Mouse (Mus musculus): ENCODE data around the gene Eya3. TPM values are rescaled to one million over a fixed set of nuclear protein-coding genes. Genes with fewer than 3 reads are reported as not detected.
A peak's percentile ranks its signal among the peaks of the same experiment; 100 is the strongest.
"Not testable (repeated sequence)": the region's sequence is repeated elsewhere in the genome, so short reads cannot be mapped to it uniquely, and the experiment has no call there.

The Eya3 gene
- 10 to 100 TPM; 28.1 to 33.8 TPM for total RNA-seq (2021)

DNA sequence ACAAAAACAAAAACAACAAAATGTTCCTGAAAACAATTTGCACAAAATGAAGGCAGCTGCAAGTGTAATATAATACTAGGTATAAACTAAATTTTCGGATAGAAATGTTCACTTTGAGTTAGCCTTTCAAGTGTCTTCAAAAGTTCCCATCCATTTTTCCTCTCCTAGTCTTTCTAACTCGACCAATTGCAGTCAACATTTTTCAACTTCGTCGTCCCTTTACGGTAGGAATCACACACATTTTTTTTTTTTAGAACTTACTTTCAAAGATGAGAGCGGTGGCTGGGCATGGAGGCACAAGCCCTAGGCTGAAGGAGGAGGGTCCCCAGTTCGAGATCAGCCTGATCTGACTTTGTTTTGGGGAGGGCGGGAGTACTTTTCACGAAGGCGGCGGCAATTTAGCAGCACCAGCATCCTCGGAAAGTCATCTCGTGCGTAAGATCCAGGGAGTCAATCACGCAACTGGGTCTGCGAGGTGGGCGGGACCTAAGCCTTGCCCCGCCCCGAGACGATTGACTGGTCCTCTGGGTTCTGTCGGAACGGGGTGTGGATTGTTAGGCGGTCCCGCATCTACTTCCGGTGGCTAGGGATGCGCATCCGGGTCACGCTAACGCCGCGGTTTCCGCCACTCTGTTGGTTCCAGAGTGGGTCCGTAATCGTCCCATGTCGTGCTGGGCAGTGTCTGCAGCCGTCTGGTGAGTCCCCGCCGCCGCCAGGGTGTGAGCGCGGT lies at the start of gene Eya3:
Gene Eya3 (plus strand): TSS at position 527 of the 730 bp plus-strand sequence.
- intact Hi-C loops (cut with DNase I): no loop called here
- DNase-seq (ENCODE audit: low spot score): peak; percentile 93

DNA sequence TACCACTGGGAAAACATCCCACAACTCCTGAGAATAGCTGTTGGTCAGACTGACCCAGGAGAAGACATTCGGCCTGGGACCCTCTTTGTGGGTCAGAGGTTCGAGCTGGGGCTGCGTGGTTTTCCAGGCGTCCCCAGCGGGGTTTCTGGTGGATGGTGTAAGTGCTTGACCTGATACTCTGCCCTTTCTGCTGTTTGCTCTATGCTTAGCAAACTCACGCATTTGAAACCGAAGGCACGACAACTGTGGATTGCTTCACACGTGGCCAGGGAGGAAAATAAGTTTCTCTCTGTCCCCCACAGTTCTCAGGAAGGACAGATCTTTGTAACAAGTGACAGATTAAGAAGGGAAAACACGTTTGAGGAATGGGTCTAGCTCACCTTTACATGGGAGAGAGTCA lies 48.1 kb upstream of the Eya3 start:
- DNase-seq (ENCODE audit: low spot score): no peak
- intact Hi-C loops (cut with DNase I): no loop called here

DNA sequence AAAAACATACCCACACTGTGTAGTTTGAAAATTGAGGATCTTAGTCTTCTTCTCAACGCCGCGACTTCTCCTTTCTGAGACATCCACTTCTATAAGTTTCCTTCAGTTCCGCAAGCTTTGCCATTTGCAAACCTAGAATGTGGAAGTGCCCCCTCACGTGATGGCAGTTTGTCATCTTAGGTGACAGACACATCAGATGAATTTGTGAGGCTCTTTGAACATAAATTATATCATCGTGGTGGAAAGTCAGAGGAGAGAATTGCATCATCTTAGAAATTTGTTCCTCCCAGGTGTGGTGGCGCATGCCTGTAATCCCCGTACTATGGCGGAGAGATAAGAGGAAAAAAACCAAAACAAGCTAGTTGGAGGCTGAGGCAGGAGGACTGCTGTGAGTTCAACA lies 45.8 kb upstream of the Eya3 start:
- no peak for DNase-seq (ENCODE audit: low spot score)
- intact Hi-C loops (cut with DNase I): no loop called here

DNA sequence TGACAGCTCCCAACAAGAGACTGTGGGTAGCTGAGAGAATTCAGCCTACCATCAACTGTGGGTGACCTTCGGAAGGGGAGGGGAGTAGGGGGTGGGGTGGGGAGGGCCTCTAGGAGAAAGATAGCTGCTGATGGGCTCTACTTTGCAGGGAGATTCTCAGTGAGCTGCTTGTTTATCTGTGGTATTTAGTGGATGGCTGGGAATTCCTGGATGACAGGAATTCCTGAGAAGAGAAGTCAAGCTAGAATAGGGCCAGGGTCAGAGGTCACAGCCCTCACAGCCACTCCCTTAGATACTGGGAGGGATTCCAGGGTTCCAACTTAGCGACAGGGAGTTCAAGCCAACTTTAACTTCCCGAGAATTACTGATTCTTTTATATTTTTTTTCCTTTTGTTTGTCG lies 44.6 kb upstream of the Eya3 start:
- no peak for DNase-seq (ENCODE audit: low spot score)
- intact Hi-C loops (cut with DNase I): no loop called here

DNA sequence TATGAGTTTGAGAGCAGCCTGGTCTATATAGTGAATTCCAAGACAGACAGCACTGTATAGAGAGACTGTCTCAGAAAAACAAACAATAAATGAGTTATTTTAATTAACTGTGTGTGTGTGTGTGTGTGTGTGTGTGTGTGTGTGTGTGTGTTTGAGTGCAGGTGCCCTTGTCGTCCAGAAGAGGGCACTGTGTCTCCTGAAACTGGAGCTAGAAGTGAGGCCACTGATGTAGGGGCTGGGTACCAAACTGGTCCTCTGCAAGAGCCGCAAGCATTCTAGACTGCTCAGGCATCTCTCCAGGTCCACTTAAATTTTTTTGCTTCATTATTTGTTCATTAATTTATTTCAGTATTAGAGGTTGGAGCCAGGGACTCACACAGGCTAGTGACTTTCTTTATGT lies 39.9 kb upstream of the Eya3 start:
- no peak for DNase-seq (ENCODE audit: low spot score)

DNA sequence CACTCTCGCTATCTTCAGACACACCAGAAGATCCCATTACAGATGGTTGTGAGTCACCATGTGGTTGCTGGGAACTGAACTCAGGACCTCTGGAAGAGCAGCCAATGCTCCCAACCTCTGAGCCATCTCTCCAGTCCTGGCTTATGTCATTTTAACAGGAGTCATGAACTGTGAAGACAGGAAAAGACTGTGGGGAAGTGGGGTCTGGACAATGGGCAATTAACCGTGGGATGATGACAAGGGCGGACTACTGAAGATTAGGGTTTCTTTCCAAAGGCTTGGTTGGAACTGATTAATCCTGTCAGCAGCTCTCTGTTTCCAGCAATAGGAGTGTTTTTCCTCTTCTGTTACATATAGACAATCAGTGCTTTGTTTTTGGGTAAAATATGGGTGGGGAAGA lies 39.0 kb upstream of the Eya3 start:
- DNase-seq (ENCODE audit: low spot score): no peak
- intact Hi-C loops (cut with DNase I): no loop called here

More for the DNA sequence above, 39.9 kb upstream of the Eya3 start:
- intact Hi-C loops (cut with DNase I): no loop called here

DNA sequence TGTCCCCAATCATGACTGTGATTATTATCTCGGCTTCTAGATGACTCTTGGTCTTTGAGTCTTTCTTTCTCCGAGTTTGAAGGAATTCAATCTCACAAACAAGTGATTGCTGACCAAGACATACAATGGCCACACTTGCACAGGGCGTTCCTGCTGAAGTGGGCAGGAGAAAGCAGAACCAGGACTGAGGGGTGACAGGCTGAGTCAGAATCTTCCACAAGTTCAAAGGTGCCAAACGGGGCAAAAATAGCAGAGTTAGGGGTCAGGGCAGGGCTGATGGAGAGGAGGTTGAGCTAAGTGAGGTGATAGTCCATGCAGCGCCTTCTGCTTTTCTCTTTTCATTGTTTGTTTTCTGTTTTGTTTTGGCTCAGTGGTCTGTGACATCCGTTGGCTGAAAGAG lies 38.3 kb upstream of the Eya3 start:
- DNase-seq (ENCODE audit: low spot score): no peak

DNA sequence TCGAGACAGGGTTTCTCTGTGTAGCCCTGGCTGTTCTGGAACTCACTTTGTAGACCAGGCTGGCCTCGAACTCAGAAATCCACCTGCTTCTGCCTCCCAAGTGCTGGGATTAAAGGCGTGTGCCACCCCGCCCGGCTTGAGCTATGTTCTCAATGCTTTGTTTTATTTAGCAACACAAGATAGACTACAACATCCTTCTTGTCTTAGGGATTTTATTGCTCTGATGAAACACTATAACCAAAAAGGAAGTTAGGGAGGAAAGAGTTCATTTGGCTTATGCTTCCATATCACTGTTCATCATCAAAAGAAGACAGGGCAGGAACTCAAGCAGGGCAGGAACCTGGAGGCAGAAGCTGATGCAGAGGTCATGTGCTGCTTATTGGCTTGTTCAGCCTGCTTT lies 37.5 kb upstream of the Eya3 start:
- intact Hi-C loops (cut with DNase I): not testable (repeated sequence)

More for the DNA sequence above, 38.3 kb upstream of the Eya3 start:
- intact Hi-C loops (cut with DNase I): no loop called here

DNA sequence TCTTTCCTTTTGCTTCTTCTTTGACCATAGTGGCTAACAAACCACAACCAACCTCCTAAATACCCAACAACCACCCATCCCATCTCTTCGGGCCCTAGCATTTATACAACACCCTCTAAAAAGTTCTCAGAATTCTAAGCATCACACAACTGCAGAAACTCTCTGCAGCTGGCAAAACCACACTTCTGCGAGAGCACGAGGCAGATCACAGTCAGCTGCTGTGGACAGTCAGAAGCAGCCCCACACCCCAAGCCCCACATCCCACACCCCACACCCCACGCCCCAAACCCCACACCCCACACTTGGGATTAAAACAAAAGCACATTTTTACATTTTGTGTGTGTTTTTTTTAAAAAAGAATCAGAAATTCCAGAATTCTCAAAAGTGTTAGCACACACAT lies 35.3 kb upstream of the Eya3 start:
- DNase-seq (ENCODE audit: low spot score): no peak
- intact Hi-C loops (cut with DNase I): no loop called here

More for the DNA sequence above, 37.5 kb upstream of the Eya3 start:
- DNase-seq (ENCODE audit: low spot score): not testable (repeated sequence)

DNA sequence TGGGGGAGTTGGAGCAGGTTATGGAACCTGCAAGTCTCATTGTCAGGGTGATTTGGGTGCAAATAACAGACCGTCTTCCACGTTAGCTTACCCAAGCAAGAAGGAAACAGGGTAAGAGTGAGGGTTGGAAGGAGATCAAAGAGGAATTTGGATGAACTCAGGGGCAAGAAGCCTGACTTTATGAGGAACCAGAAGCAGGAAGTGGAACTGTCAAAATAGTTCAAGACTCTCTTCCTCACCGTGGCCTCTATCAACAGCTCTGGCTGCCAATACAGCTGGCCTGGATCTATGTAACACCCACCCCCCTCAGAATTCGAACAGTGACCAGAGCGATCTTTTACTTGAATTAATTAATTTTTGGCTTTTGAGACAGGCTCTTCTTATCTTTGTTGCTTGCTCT lies 33.0 kb upstream of the Eya3 start:
- intact Hi-C loops (cut with DNase I): no loop called here
- DNase-seq (ENCODE audit: low spot score): no peak

DNA sequence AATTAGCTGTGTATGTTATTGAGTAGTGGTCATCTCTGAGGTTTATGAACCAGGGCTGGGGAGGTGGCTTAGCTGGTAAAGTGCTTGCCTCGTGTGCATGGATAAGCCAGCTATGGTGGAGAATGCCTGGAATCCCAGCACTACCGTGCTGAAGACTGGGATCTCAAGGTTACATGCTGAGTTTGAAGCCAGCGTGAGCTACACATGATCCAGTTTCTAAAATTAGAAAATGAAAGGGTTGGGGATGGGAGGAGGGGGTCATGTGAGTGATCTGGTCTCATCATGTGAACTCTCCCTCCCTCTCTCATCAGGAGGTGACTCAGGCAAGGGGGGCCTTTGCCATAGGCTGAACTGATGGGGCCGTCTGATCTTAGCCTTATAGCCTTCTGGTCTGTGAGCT lies 30.6 kb upstream of the Eya3 start:
- no peak for DNase-seq (ENCODE audit: low spot score)
- intact Hi-C loops (cut with DNase I): no loop called here

DNA sequence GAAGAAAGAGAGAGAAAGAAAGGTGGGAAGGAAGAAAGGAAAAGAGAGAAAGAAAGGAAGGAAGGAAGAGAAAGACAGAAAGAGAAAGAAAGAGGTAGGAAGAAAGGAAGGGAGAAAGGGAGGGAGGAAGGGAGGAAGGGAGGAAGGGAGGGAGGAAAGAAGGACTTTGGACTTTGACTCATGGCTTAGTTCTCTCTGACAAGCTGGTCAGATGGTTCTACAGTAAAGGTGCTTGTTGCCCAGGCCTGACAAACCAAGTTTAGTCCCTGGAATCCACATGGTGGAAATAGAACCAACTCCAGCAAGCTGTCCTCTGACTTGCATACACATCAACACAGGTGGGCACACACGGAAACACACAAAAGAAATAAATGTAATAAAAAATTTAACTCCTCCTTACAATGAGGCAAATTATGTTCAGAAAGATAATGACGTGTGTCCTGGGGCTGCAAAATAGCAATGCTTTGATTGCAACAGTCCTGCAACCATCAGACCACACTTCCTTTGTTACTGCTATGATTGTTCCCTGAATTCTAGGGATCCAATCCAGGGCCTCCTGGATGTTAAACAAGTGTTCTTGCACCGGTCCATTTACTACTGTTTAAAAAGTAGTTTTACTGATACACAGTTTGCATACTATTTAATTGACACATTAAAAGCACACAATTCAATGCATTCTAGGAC lies 28.3 kb upstream of the Eya3 start:
- no peak for DNase-seq (ENCODE audit: low spot score)
- intact Hi-C loops (cut with DNase I): no loop called here

DNA sequence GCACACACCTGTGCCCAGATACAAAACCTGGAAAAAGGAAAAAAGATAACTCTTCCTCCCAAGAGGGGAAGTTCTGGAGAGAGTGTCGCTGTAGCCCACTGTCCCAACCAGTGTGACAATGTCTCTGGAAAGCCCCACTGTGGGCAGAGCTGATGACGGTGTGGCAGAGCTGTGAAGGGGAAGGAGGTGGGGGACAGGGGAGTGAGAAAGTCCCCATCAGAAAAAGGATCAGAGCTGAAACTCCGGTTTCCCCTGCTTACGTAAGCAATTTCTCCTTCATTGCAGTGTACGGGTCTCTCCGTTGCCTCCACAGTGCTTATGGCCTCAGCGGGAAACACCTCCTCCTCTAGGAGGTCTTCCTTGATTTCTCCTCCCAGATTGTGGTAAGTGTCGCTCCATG lies 27.5 kb upstream of the Eya3 start:
- intact Hi-C loops (cut with DNase I): no loop called here

DNA sequence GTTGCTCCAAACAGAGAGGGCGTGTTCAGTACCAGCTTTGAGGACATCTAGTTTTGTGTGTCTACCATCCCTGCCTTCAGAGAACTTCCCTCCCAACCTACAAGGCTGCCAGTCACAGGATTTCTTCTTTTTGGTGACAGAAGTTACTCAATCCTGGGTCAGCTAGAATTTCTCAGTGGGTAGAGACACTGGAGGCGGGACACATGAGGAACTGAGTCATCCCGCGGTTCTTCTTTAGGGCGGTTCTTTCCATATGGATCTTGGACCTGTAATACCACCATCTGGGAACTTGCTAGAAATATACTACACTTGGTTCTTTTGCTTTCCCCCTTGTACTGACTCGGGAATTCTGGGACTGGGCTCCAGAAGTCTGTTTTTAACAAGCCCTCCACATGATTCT lies 20.9 kb upstream of the Eya3 start:
- no peak for DNase-seq (ENCODE audit: low spot score)
- intact Hi-C loops (cut with DNase I): loop anchor here (5.0 kb wide), 1 partner anchor 46 kb away; no protein-coding TSS in a partner anchor

More for the DNA sequence above, 27.5 kb upstream of the Eya3 start:
- no peak for DNase-seq (ENCODE audit: low spot score)

DNA sequence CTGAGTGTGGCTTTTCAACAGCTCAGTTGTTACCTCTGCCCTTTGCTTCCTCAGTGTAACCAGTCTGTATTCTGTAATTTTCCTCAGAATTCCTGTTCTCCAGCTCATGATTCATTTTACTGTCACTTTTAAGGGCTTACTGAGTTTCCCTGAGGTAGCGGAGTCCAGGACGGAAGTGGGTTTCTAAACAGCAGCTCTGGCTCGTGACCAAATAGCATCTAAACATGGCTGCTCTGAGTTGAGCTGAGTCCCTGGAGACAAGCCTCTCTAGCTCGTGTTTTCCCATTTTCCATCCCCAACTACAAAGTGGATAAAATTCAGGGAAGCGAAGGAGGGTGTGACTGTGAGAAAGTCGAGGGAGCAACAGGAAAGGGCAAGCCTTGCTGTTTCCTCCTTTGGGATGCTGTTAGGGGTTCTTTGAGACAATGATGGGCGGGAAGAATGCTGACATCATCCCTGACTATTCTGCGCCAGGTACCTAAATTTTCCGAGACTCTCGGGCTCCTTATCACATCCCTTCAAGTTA lies 19.9 kb upstream of the Eya3 start:
- no peak for DNase-seq (ENCODE audit: low spot score)
- intact Hi-C loops (cut with DNase I): loop anchor here (5.0 kb wide), 1 partner anchor 47 kb away; no protein-coding TSS in a partner anchor

DNA sequence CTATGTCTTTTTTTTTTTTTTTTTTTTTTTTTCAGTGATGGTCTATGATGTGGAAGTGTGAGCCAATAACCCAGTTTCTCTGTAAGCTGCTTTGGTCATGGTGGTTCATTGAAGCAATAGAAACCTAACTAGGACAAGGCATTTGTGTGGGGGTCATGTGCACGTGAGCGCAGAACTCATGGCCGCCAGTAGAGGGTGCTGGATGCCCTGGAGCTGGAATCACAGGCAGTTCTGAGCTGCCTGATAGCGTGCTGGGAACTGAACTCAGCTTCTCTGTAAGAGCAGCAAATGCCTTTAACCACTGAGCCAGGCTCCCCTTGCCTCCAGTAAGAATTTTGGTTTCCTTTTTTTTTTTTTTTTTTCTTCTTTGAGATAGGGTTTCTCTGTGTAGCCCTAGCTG lies 18.7 kb upstream of the Eya3 start:
- no peak for DNase-seq (ENCODE audit: low spot score)
- intact Hi-C loops (cut with DNase I): no loop called here

DNA sequence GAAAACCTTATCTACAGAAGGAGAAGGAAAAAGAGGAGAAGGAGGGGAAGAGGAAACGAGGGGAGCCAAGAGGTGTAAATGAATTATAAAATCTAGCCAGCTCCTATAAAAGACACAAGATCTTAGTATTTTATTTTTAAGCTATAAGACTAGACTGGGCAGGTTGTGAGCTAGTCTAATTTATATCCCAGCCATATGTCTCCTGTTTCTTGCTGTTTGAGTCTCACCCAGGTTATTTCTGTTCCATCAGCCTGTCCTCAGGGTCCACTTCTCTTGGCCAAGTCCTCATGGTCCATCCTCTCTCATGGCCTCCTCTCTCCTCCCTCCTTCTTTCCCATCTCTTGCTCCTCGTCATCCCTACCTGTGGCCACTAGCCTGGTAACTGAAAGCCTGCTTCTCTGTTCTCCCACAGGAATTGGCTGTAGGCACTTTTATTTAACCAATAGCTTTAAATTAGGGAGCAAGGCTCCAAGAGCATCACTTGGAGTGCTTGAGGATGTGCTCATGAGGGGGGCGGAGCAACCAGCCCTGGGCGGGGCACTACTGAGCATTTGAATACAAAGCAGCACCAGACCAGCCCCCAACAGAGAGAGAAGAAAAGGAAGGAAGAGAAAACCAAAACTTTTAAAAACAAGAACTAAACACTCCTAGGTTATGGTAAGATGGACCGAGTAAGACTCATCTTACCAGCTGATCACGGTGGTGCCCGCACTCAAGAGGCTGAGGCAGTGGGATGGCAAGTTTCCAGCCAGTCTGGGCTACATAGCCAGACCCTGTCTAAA lies 17.3 kb upstream of the Eya3 start:
- intact Hi-C loops (cut with DNase I): no loop called here
- DNase-seq (ENCODE audit: low spot score): no peak

DNA sequence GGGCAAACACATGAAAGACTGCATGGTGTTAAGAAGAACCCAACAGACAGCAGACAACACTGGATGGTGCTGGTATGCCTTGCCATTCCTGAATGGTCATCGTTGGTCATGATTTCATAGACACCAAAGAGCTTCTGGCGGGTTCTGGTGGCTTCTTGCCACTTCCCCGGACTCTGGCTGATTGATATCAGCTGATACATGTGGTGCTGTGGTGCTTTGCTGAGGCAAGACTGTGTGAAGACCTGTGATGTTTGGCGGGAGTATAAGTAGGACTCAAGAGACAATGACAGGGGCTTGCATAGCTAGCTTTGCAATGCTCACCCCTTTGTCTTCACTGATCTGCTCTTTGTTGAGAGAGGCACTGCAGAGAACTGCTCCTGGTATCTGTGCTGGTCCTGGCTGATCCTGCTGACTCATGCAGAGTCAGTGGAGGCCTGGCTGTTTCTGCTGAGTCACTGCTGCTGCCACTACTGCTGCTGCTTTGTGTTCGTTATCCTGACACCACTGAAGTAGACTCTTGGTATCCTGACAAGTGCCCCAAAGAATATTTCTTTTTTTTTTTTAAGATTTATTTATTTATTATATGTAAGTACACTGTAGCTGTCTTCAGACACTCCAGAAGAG lies 14.6 kb upstream of the Eya3 start:
- no peak for DNase-seq (ENCODE audit: low spot score)
- intact Hi-C loops (cut with DNase I): no loop called here

DNA sequence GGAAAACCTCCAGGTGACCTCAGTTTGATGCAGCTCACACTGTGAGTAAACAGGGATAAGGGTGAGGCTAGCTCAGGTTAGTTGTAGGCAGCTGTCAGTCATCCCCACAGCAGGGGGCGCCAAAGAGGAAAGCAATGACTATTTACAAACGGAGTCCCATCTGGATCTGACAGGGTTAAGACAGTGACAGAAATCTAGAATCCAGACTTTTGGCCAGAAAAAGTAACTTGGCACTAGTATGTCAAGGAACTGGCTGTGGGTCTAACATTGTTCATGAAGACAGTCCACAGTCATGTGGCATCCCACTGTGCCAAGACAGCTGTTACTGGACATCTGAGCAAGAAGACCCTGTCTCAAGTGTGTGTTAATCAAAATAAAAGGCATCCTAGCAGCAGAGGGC lies 10.0 kb upstream of the Eya3 start:
- intact Hi-C loops (cut with DNase I): no loop called here
- DNase-seq (ENCODE audit: low spot score): no peak

DNA sequence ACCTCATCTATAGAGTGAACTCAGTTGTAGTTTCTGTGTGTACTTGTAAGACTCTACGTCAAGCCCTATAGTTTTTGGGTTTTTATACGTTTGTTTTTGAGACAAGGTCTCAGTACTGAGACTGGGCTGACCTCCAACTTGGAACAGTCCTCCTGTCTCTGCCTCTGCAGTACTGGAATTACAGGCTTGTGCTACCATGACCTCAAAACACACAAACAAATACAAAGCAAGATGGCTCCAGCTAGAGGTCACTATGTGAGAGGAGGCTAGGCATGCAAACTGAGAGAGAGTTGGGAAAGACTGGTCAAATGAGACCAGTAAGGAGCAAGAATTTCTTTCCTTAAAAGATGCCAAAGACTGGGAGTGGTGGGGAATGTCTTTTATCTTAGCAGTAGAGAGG lies 2.8 kb upstream of the Eya3 start:
- intact Hi-C loops (cut with DNase I): loop anchor here (1.0 kb wide), 1 partner anchor 90 kb away; no protein-coding TSS in a partner anchor
- no peak for DNase-seq (ENCODE audit: low spot score)
